ENCODE assay signal across 8 mouse cellular contexts in genomic region chr15:86032811-86033190, GRCm38 (mm10). TPM values are rescaled to one million over a fixed set of nuclear protein-coding genes. Genes with fewer than 3 reads are reported as not detected.
DNase-seq lines count a peak whose midpoint lies in the region; ATAC-seq lines count a peak whose summit lies in the region.

No protein-coding gene starts in this region.

- peak overlapping the region; percentile 94 for H3K4me2 ChIP-seq in embryonic facial prominence, embryonic 12.5 days (replicated peaks)
- H3K4me2 ChIP-seq in neural tube, embryonic 14.5 days (ENCODE audit: low read depth, low read length): peak overlapping the region; percentile 83

- H3K27ac ChIP-seq in embryonic facial prominence, embryonic 12.5 days: no peak overlapping the region
- H3K27ac ChIP-seq in neural tube, embryonic 14.5 days (ENCODE audit: low read depth, low read length): no peak overlapping the region

- WGBS in embryonic facial prominence, embryonic 12.5 days: 1% methylated on average over 38 of the region's 38 CpGs
- under 1% methylated on average over 38 of the region's 38 CpGs for WGBS in neural tube, embryonic 14.5 days

- intact Hi-C loops in left cerebral cortex, postnatal 4 days (cut with DNase I): no loop called here
- intact Hi-C loops in left cerebral cortex, postnatal 14 days (cut with DNase I): no loop called here

- H3K4me3 ChIP-seq in embryonic facial prominence, embryonic 12.5 days: peak overlapping the region; percentile 61
- peak overlapping the region; percentile 44 for H3K4me3 ChIP-seq in neural tube, embryonic 14.5 days (ENCODE audit: low read depth, low read length)

- peak overlapping the region; percentile 63 for H3K9ac ChIP-seq in embryonic facial prominence, embryonic 12.5 days
- H3K9ac ChIP-seq in neural tube, embryonic 14.5 days (replicated peaks; ENCODE audit: low read depth, low read length): peak overlapping the region; percentile 42; the same call in 1 of the 2 replicates

- peaks cover 10% of the 10 kb centered on the region for H3K36me3 ChIP-seq in embryonic facial prominence, embryonic 12.5 days
- no peaks in the 10 kb centered on the region for H3K36me3 ChIP-seq in neural tube, embryonic 14.5 days (ENCODE audit: control insufficient read depth, insufficient read depth, low read length)

- H3K9me3 ChIP-seq in embryonic facial prominence, embryonic 12.5 days: peaks cover 12% of the 10 kb centered on the region; the same call in 1 of the 2 replicates
- H3K9me3 ChIP-seq in neural tube, embryonic 14.5 days (ENCODE audit: control insufficient read depth, low read length): no peaks in the 10 kb centered on the region

- peak; percentile 67 for DNase-seq in left cerebral cortex, postnatal 4 days
- DNase-seq in left cerebral cortex, postnatal 14 days (ENCODE audit: low spot score in 2 of 2): no peak
- DNase-seq in induced T-regulatory cell, adult 2 months (ENCODE audit: low read depth): peak; percentile 79
- DNase-seq in lung, adult 18-20 months: peak; percentile 56 to 67
- DNase-seq in urinary bladder, postnatal 4 days (ENCODE audit: low spot score in 2 of 2): no peak
- DNase-seq in urinary bladder, adult 2 months (ENCODE audit: low spot score): no peak

- peaks cover 46% of the 10 kb centered on the region for H3K27me3 ChIP-seq in embryonic facial prominence, embryonic 12.5 days
- peaks cover 16% of the 10 kb centered on the region for H3K27me3 ChIP-seq in neural tube, embryonic 14.5 days (ENCODE audit: control insufficient read depth, insufficient read depth, low read length)

- ATAC-seq in embryonic facial prominence, embryonic 12.5 days (ENCODE audit: insufficient number of reproducible peaks, insufficient read depth, low FRiP score, low TSS enrichment): 0 out of 2 replicates have a peak, but pooled peaks have one; percentile 3
- ATAC-seq in neural tube, embryonic 14.5 days (ENCODE audit: low read depth): peak; percentile 7; the same call in 1 of the 2 replicates

- peaks cover 17% of the 10 kb centered on the region for H3K4me1 ChIP-seq in embryonic facial prominence, embryonic 12.5 days
- peaks cover 10% of the 10 kb centered on the region; the same call in 1 of the 2 replicates for H3K4me1 ChIP-seq in neural tube, embryonic 14.5 days (ENCODE audit: control insufficient read depth, insufficient read depth, low read length)

RNA-seq across cellular contexts. Expression of gene Celsr1, which starts 0.8 kb away (rescaled TPM):
- total RNA-seq in left cerebral cortex, postnatal 4 days (2021): 1 to 10 TPM; 5.0 to 5.2 TPM
- 1 to 10 TPM; 2.2 to 3.1 TPM for total RNA-seq in left cerebral cortex, postnatal 14 days (2021)
- polyA plus RNA-seq in embryonic facial prominence, embryonic 12.5 days (2016; fragmentation: Nextera tagmentation; extraction: Ambion mirVana): 2.4 and 2.5 TPM in 2 replicates
- polyA plus RNA-seq in neural tube, embryonic 14.5 days (2014; fragmentation: Nextera tagmentation; extraction: Ambion mirVana): 2.4 and 2.6 TPM in 2 replicates
- polyA plus RNA-seq in urinary bladder, adult 2 months (2012; rRNA removed): 0.80 and 1.0 TPM in 2 replicates

RNA-seq across cellular contexts. Expression of gene Gramd4, which starts 24.7 kb away (rescaled TPM):
- 10 to 100 TPM; 52.0 to 57.8 TPM for total RNA-seq in left cerebral cortex, postnatal 4 days (2021)
- total RNA-seq in left cerebral cortex, postnatal 14 days (2021): 10 to 100 TPM; 37.2 to 44.3 TPM
- polyA plus RNA-seq in embryonic facial prominence, embryonic 12.5 days (2016; fragmentation: Nextera tagmentation; extraction: Ambion mirVana): 19.4 and 19.6 TPM in 2 replicates
- polyA plus RNA-seq in neural tube, embryonic 14.5 days (2014; fragmentation: Nextera tagmentation; extraction: Ambion mirVana): 17.1 and 23.6 TPM in 2 replicates
- 13.2 and 17.5 TPM in 2 replicates for polyA plus RNA-seq in urinary bladder, adult 2 months (2012; rRNA removed)

Comparison
In these comparisons a context has a peak if more than half of its experiments do, and no peak if none do; other contexts are left out.
1. DNase-seq: peak in left cerebral cortex, postnatal 4 days (single experiment), induced T-regulatory cell, adult 2 months (single experiment) and lung, adult 18-20 months (2 of 2); none in left cerebral cortex, postnatal 14 days (0 of 2), urinary bladder, postnatal 4 days (0 of 2) and urinary bladder, adult 2 months (single experiment).